Mouse (Mus musculus) kidney, adult 9 months (tissue): ENCODE data around the gene Tacc3.
A peak's percentile ranks its signal among the peaks of the same experiment; 100 is the strongest.

Experiments used
- DNase-seq: peaks from one replicate; pipeline ENCODE4 v3.0.0; 2022

Gene Tacc3

DNA sequence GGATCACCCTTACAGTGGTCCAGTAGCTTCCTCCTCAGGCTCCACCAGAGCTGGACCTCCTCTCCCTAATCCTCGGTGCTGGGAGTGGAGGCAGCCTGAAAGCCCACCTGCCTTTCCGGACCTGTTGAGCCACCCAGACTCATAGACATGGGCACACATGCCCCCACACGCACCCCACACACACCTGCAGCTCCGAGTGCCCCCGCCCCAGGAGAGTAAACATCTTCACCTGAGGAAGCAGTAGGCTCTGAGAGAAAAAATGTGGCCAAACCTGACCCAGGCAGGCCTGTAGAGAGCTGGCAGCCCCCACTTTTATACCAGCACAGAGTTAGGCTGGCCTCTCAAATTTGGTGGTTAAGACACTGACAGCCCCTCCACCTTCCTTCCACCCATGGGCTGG lies 38.5 kb downstream of the Tacc3 start:
- no peak for DNase-seq

DNA sequence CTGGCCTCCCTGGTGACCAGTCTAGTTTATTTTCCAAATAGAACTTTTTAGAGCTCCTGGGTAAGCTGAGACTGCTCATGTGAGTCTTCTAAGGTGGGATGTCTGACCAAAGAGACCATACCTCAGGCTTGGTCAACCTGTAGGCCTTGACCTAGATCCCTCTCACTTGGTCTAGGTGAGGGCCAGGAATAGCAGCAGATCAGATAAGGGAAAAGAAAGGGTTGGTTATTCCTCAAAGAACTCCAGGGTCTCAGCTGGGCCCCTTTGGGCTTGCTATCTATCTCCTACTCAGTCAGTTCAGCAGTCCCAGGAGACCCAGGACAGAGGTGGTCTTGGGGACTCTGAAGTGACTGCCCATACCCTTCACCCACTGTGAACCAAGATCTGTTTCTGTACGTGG lies 39.6 kb downstream of the Tacc3 start:
- DNase-seq = no peak

- no peak for DNase-seq
These were observed 40.1 kb downstream of the Tacc3 start for GRCm38 (mm10) chr5:33697947-33698512.

DNA sequence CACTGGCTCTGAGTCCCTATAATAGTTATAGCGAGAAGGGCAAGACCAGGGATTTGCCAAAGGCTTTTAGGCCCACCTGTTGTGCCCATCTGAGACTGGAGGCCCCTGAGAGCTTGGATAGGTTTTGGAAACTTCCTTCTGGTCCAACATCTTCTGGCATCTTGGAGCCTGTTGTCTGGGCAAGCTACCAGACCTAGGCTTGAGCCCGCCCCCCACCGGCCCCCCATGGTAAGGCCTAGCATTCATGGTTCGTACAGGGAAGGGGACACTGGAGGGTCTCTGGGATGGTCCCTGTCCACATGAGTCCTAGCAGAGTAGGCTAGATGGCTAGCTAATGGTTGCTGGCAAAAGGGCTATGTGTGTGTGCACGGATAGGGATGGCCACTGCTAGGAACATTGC lies 40.7 kb downstream of the Tacc3 start:
- DNase-seq = no peak

GRCm38 (mm10) chr5:33700010-33700409 lies 42.1 kb downstream of the Tacc3 start:
- DNase-seq = no peak

GRCm38 (mm10) chr5:33701832-33702231 lies 43.9 kb downstream of the Tacc3 start:
- no peak for DNase-seq

DNA sequence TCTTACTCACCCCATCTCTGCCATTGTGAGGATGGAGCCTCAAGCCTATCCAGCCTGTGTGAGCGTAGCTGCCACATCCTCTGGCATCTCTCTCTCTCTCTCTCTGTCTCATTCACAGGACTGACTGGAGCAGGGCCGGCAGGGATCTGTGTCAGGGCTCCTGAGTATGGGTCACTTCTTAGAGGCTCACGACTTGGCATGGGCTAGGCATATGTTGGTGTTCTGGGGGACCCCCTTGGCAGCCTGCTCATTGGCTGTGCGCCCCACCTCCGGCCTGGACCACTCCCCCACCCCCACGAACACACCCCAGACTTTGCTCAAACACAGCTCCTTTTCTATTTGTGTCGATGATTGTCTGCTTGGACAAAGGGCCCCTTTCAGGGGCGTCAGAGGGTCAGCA lies 46.1 kb downstream of the Tacc3 start:
- DNase-seq = no peak

DNA sequence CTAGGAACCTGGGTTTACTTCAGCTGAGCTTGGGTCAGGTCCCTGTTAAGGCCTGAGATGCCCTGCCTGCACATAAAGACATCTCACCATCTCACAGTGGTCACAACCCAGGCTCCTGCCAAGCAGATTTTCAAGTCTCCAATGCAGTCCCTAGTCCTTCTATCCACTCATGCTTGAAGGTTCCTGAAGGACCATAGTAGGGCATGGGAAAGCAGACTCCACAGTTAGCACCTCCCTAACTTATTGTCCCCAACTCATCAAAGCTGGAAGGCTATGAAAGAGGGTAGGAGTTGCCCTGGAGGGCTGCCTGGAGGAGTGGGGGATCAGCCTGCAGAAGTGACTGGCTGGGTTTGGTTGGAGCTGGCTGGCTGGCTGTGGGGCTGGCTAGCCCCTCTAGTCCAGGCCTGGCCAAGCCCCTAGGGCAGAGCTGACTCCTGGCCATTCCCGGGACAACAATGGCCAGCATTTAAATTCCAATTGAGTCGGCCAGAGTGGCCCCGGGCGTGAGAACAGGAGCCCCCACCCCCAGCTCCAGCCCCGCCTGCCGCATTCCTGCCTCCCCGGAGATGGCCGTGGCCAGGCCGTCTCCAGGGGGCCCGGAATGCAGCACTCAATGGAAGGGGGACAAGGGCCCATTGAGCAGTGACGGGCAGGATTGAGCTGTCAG lies 47.1 kb downstream of the Tacc3 start:
- no peak for DNase-seq

GRCm38 (mm10) chr5:33705612-33706349 lies 47.9 kb downstream of the Tacc3 start:
- DNase-seq = no peak

DNA sequence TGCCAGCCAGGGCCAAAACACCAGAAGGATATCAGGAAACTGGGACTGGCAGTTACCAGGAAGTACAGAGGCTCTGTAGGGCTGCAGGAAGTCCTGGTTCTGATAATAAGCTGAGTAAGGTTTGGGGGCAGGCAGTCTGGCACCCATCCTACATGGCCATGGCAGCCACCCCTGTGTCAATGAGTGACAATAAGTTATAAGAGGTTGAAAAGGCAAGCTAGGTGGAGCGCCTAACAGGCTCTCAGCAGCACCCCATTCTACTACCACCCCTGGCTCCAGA lies 48.4 kb downstream of the Tacc3 start:
- DNase-seq = no peak

DNA sequence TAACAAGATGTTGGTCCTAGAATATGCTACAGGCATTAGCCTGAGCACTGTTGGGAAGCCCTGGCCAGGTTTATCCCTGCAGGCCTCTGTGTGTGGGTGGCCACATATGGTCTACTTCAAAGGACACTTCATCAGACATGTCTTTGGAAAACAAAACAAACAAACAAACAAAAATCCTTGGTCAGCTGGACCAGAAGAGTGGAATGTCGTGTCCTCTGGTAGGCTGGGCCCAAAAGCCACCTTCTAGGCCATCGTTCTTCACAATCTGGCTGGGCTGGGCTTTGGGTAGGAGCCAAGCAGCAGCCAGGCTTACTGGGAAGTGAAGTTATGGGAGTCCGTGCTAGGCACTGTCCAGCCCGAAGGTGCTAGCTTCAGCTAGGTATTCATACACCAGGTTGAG lies 49.2 kb downstream of the Tacc3 start:
- DNase-seq = no peak

DNA sequence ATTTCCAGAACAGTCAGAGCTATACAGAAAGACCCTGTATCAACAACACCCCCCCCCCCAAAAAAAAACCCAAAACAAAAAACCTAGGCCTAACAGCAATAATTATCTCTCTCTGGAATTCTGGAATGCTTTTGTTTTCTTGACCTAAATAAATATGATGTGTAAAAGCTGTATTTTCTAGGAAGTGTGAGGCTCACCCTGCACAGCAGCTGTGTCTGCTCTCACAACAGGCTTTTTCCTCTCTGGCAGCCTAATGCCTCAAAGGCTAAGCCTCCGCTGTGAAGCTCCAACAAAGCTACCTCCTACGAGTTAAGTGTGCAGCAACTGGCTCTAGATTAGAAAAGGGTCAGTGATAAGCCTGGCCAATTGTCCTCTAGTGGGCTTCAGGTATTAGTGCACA lies 51.1 kb downstream of the Tacc3 start:
- no peak for DNase-seq

DNA sequence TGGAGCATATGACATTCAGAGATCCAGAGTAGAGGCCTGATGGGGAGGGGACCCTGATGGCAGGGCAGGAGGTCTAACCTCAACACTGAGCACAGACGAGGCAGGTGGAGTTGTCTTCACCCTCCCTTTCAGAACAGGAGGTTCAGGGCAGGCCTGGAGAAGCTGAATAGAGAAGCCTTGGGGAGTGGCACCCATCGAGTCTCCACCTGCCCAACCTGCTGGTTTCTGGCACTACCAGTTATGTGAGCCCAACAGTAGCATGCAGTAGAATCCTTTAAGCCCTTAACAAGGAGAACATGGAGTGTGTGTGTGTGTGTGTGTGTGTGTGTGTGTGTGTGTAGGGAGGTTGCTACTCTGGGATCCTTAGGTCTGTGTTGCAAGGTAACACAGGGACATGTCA lies 54.6 kb downstream of the Tacc3 start:
- DNase-seq = no peak

GRCm38 (mm10) chr5:33715182-33715581 lies 57.3 kb downstream of the Tacc3 start:
- no peak for DNase-seq

DNA sequence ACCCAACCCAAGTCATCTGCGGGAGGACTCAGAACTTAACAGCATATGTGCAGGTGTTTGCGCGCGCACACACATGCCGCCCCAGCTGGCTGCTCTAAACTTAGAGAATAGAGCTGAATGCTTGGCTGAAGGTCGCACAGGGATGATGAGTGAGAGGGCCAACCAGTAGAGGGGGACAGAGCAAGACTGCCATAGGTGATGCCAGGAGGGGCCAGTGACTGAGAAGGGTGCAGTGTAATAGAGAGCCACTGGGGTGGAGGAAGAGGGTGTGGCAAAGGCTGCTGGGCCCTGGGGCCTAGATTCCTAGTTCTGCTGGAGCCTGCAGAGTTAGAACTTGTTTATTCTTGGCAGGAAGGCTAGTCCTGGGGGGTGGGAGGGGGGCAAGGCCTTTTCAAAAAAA lies 58.5 kb downstream of the Tacc3 start:
- DNase-seq = no peak

GRCm38 (mm10) chr5:33718460-33718859 lies 60.5 kb downstream of the Tacc3 start:
- DNase-seq = no peak

GRCm38 (mm10) chr5:33720852-33721490 lies 63.0 kb downstream of the Tacc3 start:
- no peak for DNase-seq

DNA sequence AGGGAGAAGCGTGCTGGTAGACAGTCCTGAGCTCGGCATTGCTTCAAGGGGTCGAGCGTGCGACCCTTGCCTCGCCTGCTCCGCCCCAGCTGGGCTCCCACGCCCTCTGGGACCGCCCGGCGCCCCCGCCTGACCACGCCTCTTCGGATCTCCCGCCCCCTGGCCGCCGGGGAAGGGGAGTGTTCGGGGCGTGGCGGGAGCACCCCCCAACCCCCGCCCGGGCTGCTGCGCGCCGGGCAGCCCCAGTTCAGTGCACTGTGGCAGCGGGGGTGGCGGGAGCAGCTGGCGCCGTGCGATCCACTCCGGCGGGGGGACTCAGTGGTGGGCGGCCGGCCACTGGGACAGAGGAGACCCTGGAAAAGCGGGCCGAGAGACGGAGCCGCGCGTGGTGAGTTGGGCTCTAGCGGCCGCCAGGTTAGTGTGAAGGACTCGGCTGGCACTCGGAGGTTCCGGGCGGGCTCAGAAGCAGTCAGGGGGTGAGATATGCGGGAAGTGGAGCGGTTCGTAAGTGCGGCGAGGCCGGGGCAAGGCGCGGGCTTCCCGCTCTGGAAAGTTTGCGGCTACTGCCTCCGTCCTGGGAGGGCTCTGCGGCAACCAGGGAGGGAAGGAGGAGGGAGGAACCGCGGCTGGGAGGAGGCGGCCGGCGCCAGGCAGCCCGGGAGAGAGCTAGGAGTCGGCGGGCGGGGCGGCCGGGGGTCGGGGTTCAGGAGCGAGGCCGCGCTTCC lies 63.8 kb downstream of the Tacc3 start, which contains the start of gene Fgfr3:
Fgfr3 (plus strand) TSS at position 134 of the 725 bp plus-strand sequence.
- peak; percentile 73 for DNase-seq

GRCm38 (mm10) chr5:33722266-33723018 lies 64.5 kb downstream of the Tacc3 start:
- DNase-seq = no peak

- peak; percentile 43 for DNase-seq
These were observed 65.2 kb downstream of the Tacc3 start for GRCm38 (mm10) chr5:33723019-33723640.

- peak; percentile 90 for DNase-seq
These were observed 65.9 kb downstream of the Tacc3 start for GRCm38 (mm10) chr5:33723641-33724465.
